Mouse (Mus musculus): ENCODE results near the gene A4galt. TPM values are rescaled to one million over a fixed set of nuclear protein-coding genes. Genes with fewer than 3 reads are reported as not detected.

Gene A4galt
- total and polyA plus RNA-seq, 2 experiments from 2014 or later: 6.7 to 14.8 TPM

- no peaks in the 10 kb centered on the region for H3K9me3 ChIP-seq (ENCODE audit: low read length)
- 25% methylated on average over 5 of the region's 5 CpGs for WGBS
- ATAC-seq: peak; percentile 24; the same call in 1 of the 2 replicates
- H3K4me2 ChIP-seq (ENCODE audit: low read depth, low read length): no peak overlapping the region
- DNase-seq (ENCODE audit: low spot score): peak; percentile 60
- H3K4me3 ChIP-seq (ENCODE audit: low read length): no peak overlapping the region
- no peaks in the 10 kb centered on the region for H3K36me3 ChIP-seq (ENCODE audit: insufficient read depth, low read length)
- no peak for TF ChIP-seq CTCF (IDR thresholded peaks at IDR 0.05; ENCODE audit: low read depth)
- peak overlapping the region; percentile 48; the same call in 1 of the 2 replicates for H3K27ac ChIP-seq
- H3K4me1 ChIP-seq (ENCODE audit: insufficient read depth, low read length): no peaks in the 10 kb centered on the region
- H3K27me3 ChIP-seq (ENCODE audit: insufficient read depth, low read length): no peaks in the 10 kb centered on the region
- H3K9ac ChIP-seq (replicated peaks; ENCODE audit: low read length): no peak overlapping the region
These were observed 36.0 kb downstream of the A4galt start for GRCm38 (mm10) chr15:83215322-83216216.

- TF ChIP-seq CTCF (IDR thresholded peaks at IDR 0.05; ENCODE audit: low read depth): peak; percentile 75
- Histone ChIP-seq H3K4me1 (ENCODE audit: insufficient read depth, low read length) (no peaks in the 10 kb centered on the region), H3K4me3 (ENCODE audit: low read length) (peak overlapping the region; percentile 28), H3K36me3 (ENCODE audit: insufficient read depth, low read length) (no peaks in the 10 kb centered on the region), H3K27ac (peak overlapping the region; percentile 63; the same call in 1 of the 2 replicates), H3K9me3 (ENCODE audit: low read length) (no peaks in the 10 kb centered on the region), H3K9ac (replicated peaks; ENCODE audit: low read length) (peak overlapping the region; percentile 35), H3K27me3 (ENCODE audit: insufficient read depth, low read length) (no peaks in the 10 kb centered on the region), H3K4me2 (ENCODE audit: low read depth, low read length) (peak overlapping the region; percentile 55)
- ATAC-seq: peak; percentile 55
- peak; percentile 88 for DNase-seq (ENCODE audit: low spot score)
- WGBS: 20% methylated on average over 11 of the region's 11 CpGs
These were observed 41.3 kb downstream of the A4galt start for GRCm38 (mm10) chr15:83210229-83210628.

- H3K9me3 ChIP-seq (ENCODE audit: low read length): no peaks in the 10 kb centered on the region
- H3K9ac ChIP-seq (replicated peaks; ENCODE audit: low read length): peak overlapping the region; percentile 35
- no peaks in the 10 kb centered on the region for H3K36me3 ChIP-seq (ENCODE audit: insufficient read depth, low read length)
- no peak for DNase-seq (ENCODE audit: low spot score)
- H3K27me3 ChIP-seq (ENCODE audit: insufficient read depth, low read length): no peaks in the 10 kb centered on the region
- peak overlapping the region; percentile 63; the same call in 1 of the 2 replicates for H3K27ac ChIP-seq
- H3K4me1 ChIP-seq (ENCODE audit: insufficient read depth, low read length): no peaks in the 10 kb centered on the region; the same call in 1 of the 2 replicates
- no peak for TF ChIP-seq CTCF (IDR thresholded peaks at IDR 0.05; ENCODE audit: low read depth)
- peak overlapping the region; percentile 28 for H3K4me3 ChIP-seq (ENCODE audit: low read length)
- WGBS: 19% methylated on average over 10 of the region's 10 CpGs
- ATAC-seq: peak; percentile 8; the same call in 1 of the 2 replicates
- peak overlapping the region; percentile 55 for H3K4me2 ChIP-seq (ENCODE audit: low read depth, low read length)
These were observed 41.9 kb downstream of the A4galt start for GRCm38 (mm10) chr15:83209719-83210118.

- WGBS: 45% methylated on average over 4 of the region's 4 CpGs
- Histone ChIP-seq H3K27me3 (ENCODE audit: insufficient read depth, low read length) (no peaks in the 10 kb centered on the region), H3K4me1 (ENCODE audit: insufficient read depth, low read length) (no peaks in the 10 kb centered on the region; the same call in 1 of the 2 replicates), H3K36me3 (ENCODE audit: insufficient read depth, low read length) (no peaks in the 10 kb centered on the region), H3K4me3 (ENCODE audit: low read length) (peak overlapping the region; percentile 28), H3K4me2 (ENCODE audit: low read depth, low read length) (peak overlapping the region; percentile 55), H3K9me3 (ENCODE audit: low read length) (no peaks in the 10 kb centered on the region), H3K27ac (peak overlapping the region; percentile 63; the same call in 1 of the 2 replicates), H3K9ac (replicated peaks; ENCODE audit: low read length) (peak overlapping the region; percentile 35; the same call in 1 of the 2 replicates)
- DNase-seq (ENCODE audit: low spot score) (peak; percentile 23), ATAC-seq (0 out of 2 replicates have a peak, but pooled peaks have one; percentile 22)
- peak; percentile 27; the same call in 1 of the 2 replicates for TF ChIP-seq CTCF (IDR thresholded peaks at IDR 0.05; ENCODE audit: low read depth)
These were observed 42.4 kb downstream of the A4galt start for GRCm38 (mm10) chr15:83209092-83209695.

- no peak overlapping the region for H3K27ac ChIP-seq
- H3K9me3 ChIP-seq (ENCODE audit: low read length): no peaks in the 10 kb centered on the region
- H3K4me1 ChIP-seq (ENCODE audit: insufficient read depth, low read length): no peaks in the 10 kb centered on the region; the same call in 1 of the 2 replicates
- no peaks in the 10 kb centered on the region for H3K36me3 ChIP-seq (ENCODE audit: insufficient read depth, low read length)
- peak; percentile 63; the same call in 1 of the 2 replicates for ATAC-seq
- 37% methylated on average over 10 of the region's 10 CpGs for WGBS
- no peak overlapping the region for H3K4me3 ChIP-seq (ENCODE audit: low read length)
- TF ChIP-seq CTCF (IDR thresholded peaks at IDR 0.05; ENCODE audit: low read depth): peak; percentile 70
- no peaks in the 10 kb centered on the region for H3K27me3 ChIP-seq (ENCODE audit: insufficient read depth, low read length)
- 0 out of 2 replicates have a peak overlapping the region, but pooled peaks have one; percentile 16 for H3K4me2 ChIP-seq (ENCODE audit: low read depth, low read length)
- DNase-seq (ENCODE audit: low spot score): peak; percentile 81
- no peak overlapping the region for H3K9ac ChIP-seq (replicated peaks; ENCODE audit: low read length)
These were observed 46.7 kb downstream of the A4galt start for GRCm38 (mm10) chr15:83204731-83205451.

GRCm38 (mm10) chr15:83202412-83202811, 49.2 kb downstream of the A4galt start:
- Histone ChIP-seq H3K9ac (replicated peaks; ENCODE audit: low read length) (no peak overlapping the region), H3K4me3 (ENCODE audit: low read length) (no peak overlapping the region), H3K27ac (no peak overlapping the region), H3K27me3 (ENCODE audit: insufficient read depth, low read length) (no peaks in the 10 kb centered on the region), H3K4me1 (ENCODE audit: insufficient read depth, low read length) (no peaks in the 10 kb centered on the region; the same call in 1 of the 2 replicates), H3K4me2 (ENCODE audit: low read depth, low read length) (no peak overlapping the region), H3K36me3 (ENCODE audit: insufficient read depth, low read length) (no peaks in the 10 kb centered on the region), H3K9me3 (ENCODE audit: low read length) (no peaks in the 10 kb centered on the region)
- no peak for TF ChIP-seq CTCF (IDR thresholded peaks at IDR 0.05; ENCODE audit: low read depth)
- ATAC-seq (no peak), DNase-seq (ENCODE audit: low spot score) (no peak)
- 75% methylated on average over 4 of the region's 4 CpGs for WGBS

Measured in hindbrain, postnatal 0 days (tissue).